Mouse (Mus musculus) adrenal gland (tissue): ENCODE measurements around the gene Exoc6.

Experiments used
- intact Hi-C: fragments of 180-260 bp; cut with DNase I; formaldehyde crosslinking; loops from one replicate; pipeline ENCODE4 v1.15.1; 2025

Gene Exoc6

GRCm38 (mm10) chr19:37686941-37687850, 137.0 kb downstream of the Exoc6 start:
- intact Hi-C loops: no loop called here

DNA sequence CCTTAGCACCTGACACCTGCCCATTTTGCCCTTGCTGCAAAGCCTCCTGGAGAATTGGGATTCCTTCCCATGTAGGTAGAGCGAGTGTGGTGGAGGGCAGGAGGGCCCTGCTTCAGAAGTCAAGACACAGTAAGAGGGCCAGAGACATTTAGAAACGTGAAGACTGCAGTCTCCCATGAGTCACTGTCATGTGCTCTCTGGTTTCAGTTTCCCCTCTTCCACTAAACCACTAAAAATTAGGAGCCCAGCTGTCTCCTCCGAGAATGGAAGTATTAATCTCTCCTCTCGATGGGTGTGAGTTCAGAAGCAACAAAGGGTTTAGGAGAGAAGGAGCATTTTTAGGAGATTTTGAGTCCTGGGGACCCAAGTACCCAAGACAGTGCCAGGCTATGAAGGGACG, 139.3 kb downstream of the Exoc6 start:
- intact Hi-C loops: no loop called here

DNA sequence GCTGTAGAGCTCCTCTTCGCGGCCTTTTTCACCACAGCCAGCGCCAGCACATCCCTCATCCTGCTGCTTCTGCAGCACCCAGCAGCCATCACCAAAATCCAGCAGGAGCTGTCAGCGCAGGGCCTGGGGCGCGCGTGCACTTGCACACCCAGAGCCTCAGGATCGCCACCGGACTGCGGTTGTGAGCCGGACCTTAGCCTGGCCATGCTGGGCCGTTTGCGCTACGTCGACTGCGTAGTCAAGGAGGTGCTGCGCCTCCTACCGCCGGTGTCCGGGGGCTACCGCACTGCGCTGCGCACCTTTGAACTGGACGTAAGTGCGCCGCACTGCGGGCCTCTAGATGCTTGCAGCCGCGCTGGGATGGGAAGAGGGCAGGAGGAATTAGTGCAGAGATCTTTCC, 140.5 kb downstream of the Exoc6 start:
- intact Hi-C loops: no loop called here

DNA sequence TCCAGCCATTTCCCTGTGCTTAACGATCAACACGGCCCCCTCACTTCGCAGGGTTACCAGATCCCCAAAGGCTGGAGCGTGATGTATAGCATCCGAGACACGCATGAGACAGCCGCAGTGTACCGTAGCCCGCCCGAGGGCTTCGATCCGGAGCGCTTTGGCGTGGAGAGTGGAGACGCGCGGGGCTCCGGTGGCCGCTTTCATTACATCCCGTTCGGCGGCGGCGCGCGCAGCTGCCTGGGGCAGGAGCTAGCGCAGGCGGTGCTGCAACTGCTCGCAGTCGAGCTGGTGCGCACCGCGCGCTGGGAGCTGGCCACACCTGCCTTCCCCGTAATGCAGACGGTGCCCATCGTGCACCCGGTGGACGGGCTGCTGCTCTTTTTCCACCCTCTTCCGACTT, 142.7 kb downstream of the Exoc6 start:
- intact Hi-C loops: no loop called here

DNA sequence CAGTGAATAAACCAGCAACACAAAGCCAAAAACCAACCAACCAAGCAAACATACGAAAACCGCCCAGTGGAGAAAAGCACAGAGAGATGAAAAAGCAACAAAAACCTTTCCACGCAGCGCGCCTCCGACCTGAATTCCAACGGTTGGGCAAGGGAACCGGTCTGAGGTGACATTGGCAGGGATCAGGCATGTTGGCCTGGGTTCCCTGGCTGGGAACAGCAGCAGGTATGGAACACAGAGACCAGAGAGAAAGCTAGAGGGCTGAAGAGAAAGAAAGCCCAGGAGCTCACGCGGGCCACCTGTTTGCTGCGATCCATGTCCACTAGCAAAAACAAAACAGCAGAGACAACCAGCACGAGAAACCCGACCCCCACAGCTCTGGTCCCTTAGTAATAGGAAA, 144.9 kb downstream of the Exoc6 start:
- intact Hi-C loops: no loop called here

DNA sequence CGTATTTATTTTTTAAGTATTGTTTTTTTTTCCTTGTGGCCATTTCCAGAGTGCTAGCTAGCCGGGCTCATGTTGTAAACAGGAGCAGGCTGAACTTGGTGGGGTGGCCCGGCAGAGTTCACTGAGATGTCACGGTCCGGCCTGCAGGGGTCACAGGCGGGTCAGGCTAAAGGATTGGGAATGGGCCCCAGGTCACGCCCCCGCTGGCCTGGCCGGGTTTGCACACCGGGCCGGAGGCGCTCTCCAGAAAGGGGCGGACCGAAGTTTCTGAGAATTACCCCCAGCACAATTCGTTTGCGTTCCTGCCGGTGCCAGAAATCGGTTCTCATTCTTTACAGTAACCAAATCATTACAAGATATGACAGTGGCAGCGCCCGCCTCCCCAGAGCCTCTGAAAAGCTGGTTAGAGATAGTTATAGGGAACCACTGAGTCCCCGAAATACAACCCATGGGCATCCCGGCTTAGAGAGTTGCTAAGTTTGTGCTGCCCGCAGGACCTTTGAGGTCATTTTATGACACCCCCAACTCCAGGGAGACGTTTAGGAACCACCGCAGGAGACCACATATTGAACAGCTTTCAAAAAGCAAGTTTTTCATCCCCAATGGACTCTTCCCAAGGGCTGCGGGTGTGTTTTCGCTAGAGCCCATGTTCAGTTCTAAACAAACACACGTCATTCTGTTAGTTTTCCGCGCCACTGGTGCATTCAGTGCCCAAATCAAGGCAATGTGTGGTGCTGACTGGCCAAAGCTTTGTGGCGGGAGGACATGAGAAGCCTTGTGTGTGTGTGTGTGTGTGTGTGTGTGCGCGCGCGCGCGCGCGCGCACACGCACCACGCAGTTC, 145.8 kb downstream of the Exoc6 start:
- intact Hi-C loops: no loop called here

GRCm38 (mm10) chr19:37696603-37697334, 146.6 kb downstream of the Exoc6 start:
- intact Hi-C loops: no loop called here

DNA sequence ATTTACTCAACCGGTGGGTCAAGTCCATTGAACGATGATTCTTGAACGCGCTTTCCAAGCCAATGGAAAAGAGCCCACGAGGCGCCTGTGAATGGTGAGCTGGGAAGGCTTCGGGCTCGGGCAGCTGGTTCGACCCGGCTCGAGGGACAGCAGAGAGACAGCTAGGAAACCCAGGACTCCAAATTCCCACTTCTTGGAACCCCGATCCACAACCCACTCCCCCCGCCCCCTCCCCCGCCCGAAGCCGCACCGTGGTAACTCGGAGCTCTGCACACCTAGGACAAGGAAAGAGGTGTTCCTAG, 147.1 kb downstream of the Exoc6 start:
- intact Hi-C loops: no loop called here

GRCm38 (mm10) chr19:37697651-37698272, 147.5 kb downstream of the Exoc6 start, which contains the start of gene Cyp26a1:
TSS of gene Cyp26a1 (plus strand) at chr19:37697798.
- intact Hi-C loops: no loop called here

DNA sequence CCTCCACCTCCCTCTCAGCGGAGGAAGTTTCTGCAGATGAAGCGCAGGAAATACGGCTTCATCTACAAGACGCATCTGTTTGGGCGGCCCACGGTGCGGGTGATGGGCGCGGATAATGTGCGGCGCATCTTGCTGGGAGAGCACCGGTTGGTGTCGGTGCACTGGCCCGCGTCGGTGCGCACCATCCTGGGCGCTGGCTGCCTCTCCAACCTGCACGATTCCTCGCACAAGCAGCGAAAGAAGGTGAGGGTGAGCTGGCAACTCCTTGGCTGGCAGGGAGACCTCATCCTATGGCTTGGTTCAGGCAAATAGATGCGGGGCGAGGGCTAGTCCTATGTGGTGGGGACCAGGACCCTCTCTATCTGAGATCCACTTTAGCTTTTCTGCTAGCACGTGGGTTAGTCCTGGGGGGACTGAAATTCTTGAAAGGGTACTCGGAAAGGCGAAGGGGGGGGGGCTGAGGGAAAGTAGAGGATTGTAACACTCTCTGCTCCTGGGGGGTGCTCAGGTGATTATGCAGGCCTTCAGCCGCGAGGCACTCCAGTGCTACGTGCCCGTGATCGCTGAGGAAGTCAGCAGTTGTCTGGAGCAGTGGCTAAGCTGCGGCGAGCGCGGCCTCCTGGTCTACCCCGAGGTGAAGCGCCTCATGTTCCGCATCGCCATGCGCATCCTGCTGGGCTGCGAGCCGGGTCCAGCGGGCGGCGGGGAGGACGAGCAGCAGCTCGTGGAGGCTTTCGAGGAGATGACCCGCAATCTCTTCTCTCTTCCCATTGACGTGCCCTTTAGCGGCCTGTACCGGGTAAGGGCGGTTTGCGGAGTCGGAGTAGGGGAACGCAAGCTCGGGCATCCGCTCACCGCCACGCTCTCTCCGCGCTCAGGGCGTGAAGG, 148.3 kb downstream of the Exoc6 start:
- intact Hi-C loops: no loop called here

- intact Hi-C loops: loop anchor here (5.0 to 10.0 kb wide), 2 partner anchors 238 to 355 kb away; partner anchors contain the start of gene Cep55
Measured at GRCm38 (mm10) chr19:37699711-37700110, 149.5 kb downstream of the Exoc6 start.

DNA sequence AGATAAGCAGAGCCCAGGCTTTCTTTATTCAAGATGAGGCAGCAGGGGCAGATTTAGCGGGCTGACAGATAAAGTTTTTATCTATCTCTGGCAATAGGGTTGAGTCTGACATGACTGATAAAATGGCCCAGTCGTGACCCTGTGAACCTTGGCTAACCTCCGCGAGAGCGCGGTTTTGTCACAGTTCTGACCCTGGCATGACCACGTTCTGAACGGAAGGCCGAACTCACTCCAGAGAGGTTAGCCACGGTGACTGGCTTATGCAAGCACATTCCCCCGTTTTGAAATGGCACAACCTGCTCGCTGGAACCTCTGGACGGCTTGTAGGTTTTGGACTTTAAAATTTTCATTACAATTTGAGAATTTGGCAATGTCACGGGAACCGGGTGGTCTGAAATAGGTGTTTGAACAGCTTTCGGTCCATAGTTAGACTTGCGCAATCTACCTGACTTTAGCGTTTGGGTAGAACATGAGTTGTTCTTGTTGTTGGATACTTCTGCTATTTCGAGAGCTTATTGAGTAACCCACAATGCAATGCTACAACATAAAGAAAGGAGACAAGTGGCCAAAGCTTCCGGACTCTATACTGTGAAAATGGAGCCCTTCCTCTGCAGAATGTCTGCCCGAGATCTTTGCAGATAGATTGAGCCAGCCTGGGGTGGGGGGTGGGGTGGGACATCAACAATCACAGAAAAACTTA, 152.3 kb downstream of the Exoc6 start:
- intact Hi-C loops: loop anchor here (5.0 to 10.0 kb wide), 2 partner anchors 235 to 352 kb away; partner anchors contain the start of gene Cep55

- intact Hi-C loops: loop anchor here (2.0 to 10.0 kb wide), 3 partner anchors 183 to 351 kb away; partner anchors contain the start of gene Cep55
Measured at GRCm38 (mm10) chr19:37703902-37704509, 153.8 kb downstream of the Exoc6 start.

GRCm38 (mm10) chr19:37705722-37706121, 155.5 kb downstream of the Exoc6 start:
- intact Hi-C loops: loop anchor here (2.0 to 10.0 kb wide), 2 partner anchors 181 to 349 kb away; partner anchors contain the start of gene Cep55

DNA sequence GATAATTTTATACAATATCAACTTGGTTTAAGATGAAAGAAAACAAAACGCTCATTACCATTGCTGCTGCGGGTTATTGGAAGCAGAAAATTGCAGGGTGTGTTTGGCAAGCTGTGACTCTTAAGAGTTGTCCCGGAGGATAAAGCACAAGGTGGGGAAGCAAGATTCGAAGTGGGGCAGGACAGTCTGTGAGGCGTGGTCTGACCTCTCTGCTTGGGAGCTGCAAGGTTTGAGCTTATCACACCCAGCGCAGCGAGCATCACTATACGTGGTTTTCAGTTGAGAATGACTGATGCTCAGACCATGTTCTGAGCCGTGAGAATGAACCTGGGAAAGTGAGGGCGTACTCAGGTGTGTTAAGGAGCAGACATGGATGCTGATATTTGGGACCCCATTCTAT, 164.5 kb downstream of the Exoc6 start:
- intact Hi-C loops: no loop called here

GRCm38 (mm10) chr19:37715980-37716379, 165.8 kb downstream of the Exoc6 start:
- intact Hi-C loops: no loop called here

DNA sequence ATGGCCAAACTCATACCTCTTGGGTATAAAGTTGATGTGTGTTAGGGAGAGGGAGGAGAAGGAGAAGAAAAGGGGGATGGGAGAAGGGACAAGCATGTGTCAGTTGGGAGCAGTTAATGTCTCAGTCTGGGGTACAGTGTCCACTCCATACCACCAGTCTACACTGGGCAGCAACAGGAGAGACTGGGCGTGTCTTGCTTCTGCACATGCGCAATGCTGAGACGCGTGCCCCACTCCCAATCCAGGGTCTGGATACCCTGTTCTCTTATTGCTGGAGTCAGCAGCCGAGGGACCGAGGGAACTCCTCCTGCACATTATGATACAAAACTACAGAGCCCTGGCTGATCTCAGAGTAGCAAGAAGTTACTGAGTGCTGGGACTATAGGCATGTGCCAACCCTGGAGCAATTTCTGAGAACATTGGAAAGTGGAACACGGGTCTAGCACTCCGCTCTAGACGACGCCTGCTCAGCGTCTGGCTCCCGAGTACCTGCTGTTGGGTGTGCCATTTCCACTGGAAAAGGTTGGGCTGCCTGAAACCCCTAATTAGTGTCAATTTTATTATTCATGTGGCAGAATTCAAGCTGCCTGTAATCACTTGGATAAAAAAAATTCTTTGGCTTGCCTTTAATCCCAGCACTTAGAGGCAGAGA, 166.4 kb downstream of the Exoc6 start:
- intact Hi-C loops: no loop called here

DNA sequence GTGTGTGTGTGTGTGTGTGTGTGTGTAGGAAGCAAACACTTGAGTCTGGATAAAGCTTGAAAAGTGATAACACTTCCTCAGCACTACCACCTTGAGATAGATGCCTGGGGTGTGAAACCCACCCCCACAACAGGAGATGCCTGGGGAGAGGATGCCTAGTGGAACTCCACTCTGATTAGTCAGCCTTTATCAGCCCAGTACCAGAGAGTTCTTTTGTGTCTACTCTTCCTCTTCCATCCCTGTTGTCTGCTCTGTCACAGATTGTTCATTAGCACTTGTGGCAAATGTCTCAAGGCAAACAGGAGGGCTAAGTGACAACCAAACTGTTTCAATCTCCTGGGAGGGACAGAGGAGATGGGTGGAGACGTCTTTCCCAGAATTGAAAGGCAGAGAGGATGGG, 168.9 kb downstream of the Exoc6 start:
- intact Hi-C loops: no loop called here
